Mouse (Mus musculus): Measurements from ENCODE around the gene Eno3. TPM values are rescaled to one million over a fixed set of nuclear protein-coding genes. Genes with fewer than 3 reads are reported as not detected.
A peak's percentile ranks its signal among the peaks of the same experiment; 100 is the strongest.

Gene Eno3
- polyA plus RNA-seq, 2 experiments from 2014 or later = 20.9 to 21.4 TPM

DNA sequence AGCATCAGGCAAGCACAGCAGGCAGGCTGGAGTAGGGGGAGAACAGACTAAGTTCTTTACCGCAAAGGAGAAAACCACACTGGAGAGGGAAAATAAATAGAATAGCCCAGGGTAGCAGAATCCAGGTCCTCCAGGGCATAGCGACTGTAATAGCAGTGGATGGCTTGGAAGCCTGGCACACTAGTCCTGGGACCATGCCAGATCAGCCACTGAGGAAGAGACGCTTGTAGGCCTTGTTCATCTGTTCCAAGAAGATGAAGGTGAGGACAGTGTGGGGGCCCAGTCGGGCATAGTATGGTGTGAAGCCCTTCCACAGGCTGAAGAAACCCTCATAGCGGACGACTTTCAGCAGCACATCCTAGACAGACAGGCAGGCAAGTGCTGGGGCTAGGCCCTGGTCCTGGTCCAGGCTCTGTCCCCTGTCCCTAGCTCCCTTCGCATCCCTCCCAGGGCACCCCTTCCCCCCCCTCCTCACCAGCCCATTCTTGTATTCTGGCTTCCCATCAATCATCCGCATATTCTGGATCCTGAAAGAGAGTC lies 12.4 kb upstream of the Eno3 start:
- ATAC-seq = no peak

DNA sequence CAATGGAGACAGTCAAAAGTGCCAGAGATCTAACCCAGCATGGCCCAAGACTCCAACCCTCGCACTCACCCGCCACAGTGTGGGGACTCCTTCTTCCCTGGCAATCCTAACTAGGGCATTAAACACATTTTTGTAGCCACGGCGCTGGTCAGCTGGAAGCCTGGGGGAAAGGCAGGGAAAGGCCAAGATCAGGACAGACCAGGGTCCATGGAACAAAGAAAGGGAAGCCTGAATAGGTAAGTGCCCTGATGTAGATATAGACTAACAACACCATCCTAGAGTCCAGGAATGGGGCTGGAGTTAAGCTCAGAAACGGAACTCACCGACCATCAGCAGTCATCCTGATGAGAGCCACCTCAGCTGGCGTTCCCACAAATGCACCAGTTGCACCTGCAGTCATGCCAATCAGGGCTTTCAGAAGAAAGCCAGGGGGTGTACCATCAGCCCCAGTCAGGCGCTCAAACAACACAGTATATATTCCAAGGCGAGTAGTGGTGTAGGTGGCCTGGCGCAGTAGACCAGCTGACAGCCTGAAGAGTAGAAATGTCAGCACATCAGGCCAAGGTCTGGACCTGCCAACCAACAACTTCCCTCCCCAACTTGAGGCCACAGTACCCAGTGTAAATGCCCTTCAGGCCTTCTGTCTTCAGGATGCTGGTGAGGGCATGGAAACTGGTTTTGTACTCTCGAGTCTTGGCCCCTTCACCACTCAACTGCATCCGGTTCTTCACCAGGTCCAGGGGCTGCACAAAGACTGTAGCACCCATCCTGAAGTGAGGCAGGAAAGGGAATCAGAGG lies 11.3 kb upstream of the Eno3 start:
- ATAC-seq = no peak

DNA sequence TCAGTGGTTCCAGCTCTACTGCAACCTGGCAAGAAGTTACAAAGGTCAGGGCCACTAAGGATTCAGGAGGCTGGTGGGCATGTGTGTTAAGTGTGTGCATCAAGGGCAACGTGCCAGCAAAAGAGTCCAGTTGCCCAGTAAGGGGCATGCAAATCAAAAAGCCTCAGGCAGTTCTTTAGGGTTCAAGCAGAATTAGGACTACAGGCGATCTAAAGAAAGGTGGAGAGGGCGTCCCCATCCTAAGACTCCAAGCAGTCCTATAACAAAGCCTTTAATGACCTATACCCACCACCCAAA lies 10.8 kb upstream of the Eno3 start:
- ATAC-seq = no peak

DNA sequence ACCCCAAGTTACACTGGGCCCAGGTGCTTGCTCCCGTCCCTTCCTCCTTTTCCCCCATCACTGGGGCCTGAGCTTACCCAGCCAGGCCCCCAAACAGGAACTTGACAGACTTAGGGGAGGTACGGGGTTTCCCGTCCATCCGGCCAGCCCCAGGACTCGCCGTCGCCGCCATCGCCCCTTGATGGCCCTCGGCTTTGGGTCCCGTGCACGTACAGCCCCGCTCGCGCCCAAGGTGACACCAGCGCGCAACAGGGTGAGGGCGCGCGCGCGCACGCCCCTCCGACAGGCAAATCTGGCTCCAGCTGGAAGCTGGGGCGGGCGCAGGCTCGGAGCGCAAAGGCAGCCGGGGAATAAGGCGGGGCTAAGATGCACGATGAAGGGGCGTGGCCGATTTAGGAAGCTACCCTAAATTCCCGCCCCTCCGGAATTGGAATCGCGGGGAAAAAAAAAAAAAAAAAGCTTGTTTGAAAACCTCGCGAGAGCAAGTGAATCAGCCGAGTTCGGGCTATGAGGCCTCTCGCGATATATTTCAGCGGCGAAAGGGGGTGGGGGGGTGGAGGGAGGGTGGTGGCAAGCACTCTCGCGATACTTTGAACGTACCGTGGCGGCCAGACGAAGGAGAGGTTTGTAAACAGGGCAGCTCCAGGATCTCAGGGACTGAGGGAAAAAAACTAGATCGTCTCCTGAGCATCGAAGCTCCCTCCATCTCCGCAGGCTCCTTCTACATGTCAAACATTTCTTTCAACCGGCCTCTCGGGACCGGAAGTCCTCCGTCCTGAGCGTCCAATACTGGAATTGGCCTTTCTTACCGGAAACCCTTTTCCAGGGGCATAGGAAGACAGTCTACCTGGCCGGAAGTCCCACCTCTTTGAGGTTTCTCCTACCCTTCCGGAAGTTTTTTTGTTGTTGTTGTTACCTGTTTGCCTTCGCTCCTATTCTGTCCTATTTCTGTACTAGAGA lies 10.0 kb upstream of the Eno3 start, which contains the start of the genes Rnf167 and Slc25a11:
Gene Rnf167, plus strand, starts transcription at position 545 of the 960 bp plus-strand sequence.
Gene Slc25a11, minus strand, starts transcription at position 789 of the 960 bp plus-strand sequence.
- ATAC-seq = peak; percentile 67

- no peak for ATAC-seq
These were observed 9.1 kb upstream of the Eno3 start for GRCm38 (mm10) chr11:70647716-70648420.

DNA sequence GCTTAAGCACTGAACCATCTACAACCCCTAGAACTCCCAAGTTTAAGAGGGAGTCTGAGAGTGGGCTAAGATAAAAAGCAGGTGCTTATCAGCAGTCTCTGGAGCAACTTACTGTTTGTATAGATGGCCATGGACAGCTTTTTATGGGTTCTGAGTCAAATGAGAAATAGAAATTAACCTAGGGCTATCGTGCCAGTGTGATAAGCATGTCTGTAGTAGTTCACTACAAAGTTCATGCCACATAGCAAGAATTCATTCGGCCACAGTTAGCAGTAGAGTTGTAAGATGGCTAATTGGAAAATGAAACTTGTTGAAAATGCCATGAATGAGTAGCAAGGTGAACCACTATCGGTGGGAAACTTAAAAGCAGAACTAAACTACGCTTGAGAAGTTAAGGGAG lies 8.5 kb upstream of the Eno3 start:
- ATAC-seq = no peak

DNA sequence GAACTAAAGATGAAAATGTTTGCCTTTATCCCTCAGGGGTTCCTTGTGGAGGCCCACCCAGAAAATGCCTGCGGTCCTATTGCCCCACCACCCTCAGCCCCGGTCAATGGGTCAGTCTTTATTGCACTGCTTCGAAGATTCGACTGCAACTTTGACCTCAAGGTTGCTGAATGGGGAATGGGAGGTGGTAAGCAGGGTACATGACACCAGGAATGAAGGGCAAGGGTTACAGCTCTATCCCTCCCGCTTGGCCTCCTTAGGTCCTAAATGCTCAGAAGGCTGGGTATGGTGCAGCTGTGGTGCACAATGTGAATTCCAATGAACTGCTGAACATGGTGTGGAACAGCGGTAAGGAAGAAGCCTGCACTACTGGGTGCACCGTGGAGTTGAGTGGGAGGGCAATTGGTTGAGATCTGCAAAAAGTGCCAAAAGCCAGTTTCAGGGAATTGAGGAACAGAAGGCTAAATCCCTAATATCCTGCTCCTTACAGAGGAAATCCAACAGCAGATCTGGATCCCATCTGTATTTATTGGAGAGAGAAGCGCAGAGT lies 7.7 kb upstream of the Eno3 start:
- ATAC-seq = no peak

- peak; percentile 41 for ATAC-seq
These were observed 6.5 kb upstream of the Eno3 start for GRCm38 (mm10) chr11:70650322-70651175.

DNA sequence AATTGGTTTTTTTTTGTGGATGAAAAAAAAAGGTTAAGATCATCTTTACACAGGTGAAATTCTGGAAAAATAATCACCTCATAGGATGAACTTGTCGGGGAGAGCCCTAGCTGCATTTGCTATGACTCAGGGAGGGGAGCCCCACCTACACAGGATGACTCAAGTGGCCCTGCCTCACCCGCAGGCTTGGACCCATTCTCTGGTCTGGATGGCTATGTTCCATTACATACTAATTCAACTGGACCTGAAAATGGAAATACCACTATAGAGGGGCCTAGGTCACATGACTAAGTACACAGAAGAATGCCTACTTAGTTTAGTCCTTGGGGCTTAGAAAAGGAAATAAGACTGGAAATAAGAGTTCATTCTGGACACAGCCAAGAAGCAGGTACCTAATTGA lies 5.6 kb upstream of the Eno3 start:
- ATAC-seq = no peak

DNA sequence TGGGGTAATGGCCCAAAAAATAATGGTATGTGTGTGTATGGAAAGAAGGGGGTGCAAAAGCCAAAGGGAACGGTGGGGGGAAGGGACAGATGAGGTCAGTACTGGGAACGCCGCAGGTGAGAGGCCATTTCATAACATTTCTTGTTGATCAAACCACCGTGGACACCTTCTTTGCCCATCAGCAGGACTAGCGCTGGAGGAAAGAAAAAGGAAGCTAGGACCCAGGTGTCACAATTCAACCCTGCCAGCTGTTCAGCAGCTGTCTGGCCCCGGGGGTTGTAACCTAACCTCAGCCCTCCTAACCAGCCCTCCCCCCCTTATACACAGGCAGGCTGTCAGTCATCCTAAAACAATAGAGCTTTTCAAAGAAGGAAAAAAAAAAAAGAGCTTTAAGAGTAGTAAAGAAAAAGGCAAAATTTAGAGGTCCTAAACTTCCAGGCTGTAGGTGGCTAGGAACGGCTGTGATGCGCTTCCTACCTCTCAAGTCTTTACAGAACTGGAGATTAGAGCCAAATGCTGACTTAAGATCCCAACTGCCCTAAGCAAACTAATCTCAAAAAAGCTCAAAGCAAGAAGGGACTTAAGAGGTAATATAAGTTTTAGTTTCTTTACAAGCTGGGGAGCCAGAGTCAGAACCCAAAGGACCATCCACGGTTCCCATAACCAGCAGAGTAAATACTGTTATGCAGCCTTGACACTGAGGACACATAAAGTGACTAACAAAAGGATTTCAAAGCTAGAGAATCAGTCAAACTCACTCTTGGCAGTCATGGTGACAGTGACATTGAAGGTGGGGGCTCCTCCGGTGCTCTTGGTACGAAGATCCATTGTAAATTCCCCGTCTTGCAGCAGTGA lies 4.7 kb upstream of the Eno3 start:
- no peak for ATAC-seq

DNA sequence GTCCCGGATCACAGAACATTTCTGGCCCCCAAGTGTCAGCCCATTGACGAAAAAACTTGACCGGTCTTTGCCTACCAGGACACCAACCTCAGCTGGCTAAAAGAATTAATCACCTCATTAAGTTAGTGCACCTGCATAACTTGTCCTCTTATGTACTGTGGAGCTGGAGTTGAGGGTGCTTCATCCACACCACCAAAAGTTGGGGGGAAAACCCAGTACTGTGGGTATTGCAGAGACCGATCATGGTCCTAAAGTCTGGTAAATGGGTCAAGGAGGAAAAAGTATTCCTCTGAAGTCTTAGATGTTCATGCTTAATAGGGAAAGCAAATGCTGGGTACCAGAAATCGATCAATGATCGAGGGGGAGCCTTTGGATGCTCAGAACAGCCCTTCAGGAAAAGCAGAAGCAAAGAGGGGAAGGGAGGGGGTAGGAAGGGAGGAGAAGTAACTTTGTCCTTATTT lies 4.1 kb upstream of the Eno3 start:
- ATAC-seq = no peak

GRCm38 (mm10) chr11:70653345-70654197 lies 3.4 kb upstream of the Eno3 start:
- ATAC-seq = peak; percentile 24

DNA sequence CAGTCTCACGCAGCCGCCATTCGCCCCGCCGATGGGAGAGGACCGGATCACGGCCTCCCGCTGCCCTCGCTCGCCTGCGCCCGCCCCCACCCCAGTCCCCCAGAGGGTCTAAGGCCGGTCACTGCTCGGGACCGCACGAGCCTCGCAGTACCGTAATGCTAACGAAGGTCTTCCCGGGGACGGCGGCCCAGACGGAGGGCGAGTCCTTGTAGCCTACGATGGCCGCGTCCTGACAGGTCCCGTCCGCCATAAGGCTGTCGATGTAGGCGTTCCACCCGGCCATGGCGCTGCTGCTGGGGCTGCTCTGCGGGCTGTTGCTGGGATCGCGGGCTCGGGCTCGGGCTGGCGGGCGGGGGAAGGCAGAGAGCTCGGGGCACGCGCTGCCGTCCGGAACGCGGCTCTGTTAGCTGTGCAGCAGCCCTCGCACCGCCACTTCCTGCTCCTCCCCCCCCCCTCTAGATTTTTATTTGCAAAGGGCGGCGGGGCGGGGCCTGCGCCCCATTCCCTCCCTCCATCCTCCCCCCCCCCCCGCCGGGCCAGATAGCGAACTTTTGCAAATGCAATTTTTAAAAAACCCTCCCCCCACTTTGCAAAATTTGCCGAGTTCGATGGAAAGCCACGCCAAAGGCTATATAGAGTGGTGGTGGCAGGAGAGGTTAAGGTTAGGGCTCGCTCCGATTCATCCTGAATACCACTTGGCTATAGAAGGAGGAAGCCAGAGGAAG lies 2.6 kb upstream of the Eno3 start, which contains the start of gene Pfn1:
Gene Pfn1, minus strand, starts transcription at position 447 of the 725 bp plus-strand sequence.
- ATAC-seq = peak; percentile 13

GRCm38 (mm10) chr11:70654923-70655570 lies 2.0 kb upstream of the Eno3 start:
- no peak for ATAC-seq

DNA sequence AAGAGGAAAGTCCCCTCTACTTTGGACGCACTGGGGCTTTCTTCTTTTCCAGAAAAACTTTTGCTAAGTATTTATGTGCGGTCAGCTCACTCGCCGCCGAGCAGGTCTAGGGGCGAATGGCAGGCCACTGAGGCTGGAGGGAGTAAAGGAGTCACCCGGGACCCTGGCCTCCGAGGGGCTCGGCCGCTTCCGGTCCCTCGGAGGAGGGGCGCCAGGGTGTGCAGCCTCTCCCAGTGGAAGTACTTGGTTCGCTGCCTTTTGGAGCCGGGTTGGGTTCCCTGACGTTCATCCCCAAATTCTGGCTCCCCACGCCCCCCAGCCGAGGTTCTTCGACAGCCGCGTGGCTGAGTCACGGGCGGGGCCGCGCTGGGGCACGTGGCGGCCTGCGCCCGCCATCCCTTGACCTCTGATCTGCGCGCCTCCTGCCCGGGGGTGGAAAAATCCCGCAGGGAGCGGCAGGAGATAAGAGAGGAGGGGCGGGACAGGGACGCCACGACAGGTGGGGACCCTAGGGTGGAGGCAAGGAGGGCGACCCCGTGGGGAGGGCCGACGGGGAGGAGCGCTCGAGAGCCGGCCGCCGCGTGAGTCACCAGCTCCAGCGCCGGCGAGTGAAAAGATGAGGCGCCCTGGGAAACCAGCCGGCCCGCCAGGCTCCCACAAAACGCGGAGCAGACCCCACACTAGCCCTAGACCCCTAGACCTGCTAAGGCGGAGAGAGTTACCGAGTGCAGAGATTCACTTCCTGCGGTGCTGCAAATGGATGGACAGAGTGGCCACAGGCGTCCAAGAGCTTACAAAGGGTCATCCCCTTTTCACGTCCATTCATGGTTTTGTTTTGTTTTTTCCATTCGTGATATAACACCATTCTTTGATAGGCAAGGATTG lies 1.2 kb upstream of the Eno3 start:
- no peak for ATAC-seq

GRCm38 (mm10) chr11:70656456-70656927 lies 510 bp upstream of the Eno3 start:
- ATAC-seq = no peak

- ATAC-seq = no peak
These were observed 571 bp downstream of the Eno3 start for GRCm38 (mm10) chr11:70657573-70657972.
